Mouse (Mus musculus) hindbrain, embryonic 12.5 days (tissue): ENCODE results near the gene Vdr. TPM values are rescaled to one million over a fixed set of nuclear protein-coding genes. Genes with fewer than 3 reads are reported as not detected.

Experiments used
- ATAC-seq: fragments of 200-750 bp; cut with Nextera tagmentation; 2 replicates; pipeline ENCODE4 v1.8.0; 2017; ENCODE audit warnings: moderate TSS enrichment; ENCODE audit not compliant: low FRiP score
- H3K27ac ChIP-seq: fragments of 300-500 bp; sonication (generic); 2 replicates; pipeline ENCODE4 v1.5.1; 2016; ENCODE audit warnings: mild to moderate bottlenecking
- H3K27me3 ChIP-seq: fragments of 300-500 bp; sonication (generic); 2 replicates; pipeline ENCODE4 v1.6.1; 2016; ENCODE audit warnings: mild to moderate bottlenecking
- H3K36me3 ChIP-seq: fragments of 300-500 bp; sonication (generic); 2 replicates; pipeline ENCODE4 v1.6.1; 2016; ENCODE audit warnings: mild to moderate bottlenecking
- H3K4me1 ChIP-seq: fragments of 300-500 bp; sonication (generic); 2 replicates; pipeline ENCODE4 v1.6.1; 2016
- H3K4me2 ChIP-seq: fragments of 300-500 bp; sonication (generic); replicated peaks from 2 replicates; pipeline ENCODE4 v1.6.1; 2016; ENCODE audit warnings: mild to moderate bottlenecking
- H3K4me3 ChIP-seq: fragments of 300-500 bp; sonication (generic); 2 replicates; pipeline ENCODE4 v1.5.1; 2016; ENCODE audit warnings: mild to moderate bottlenecking
- H3K9ac ChIP-seq: fragments of 300-500 bp; sonication (generic); 2 replicates; pipeline ENCODE4 v1.6.1; 2016; ENCODE audit warnings: mild to moderate bottlenecking, moderate library complexity
- H3K9me3 ChIP-seq: fragments of 300-500 bp; sonication (generic); replicated peaks from 2 replicates; pipeline ENCODE4 v1.6.1; 2016; ENCODE audit warnings: mild to moderate bottlenecking
- WGBS: fragments of 180-500 bp; shearing (Covaris S2); methylation state at CpG from one replicate; pipeline ENCODE4 v1.1.7; 2016; 5-methylcytosine and 5-hydroxymethylcytosine counted together
- polyA plus RNA-seq: library from polyadenylated mRNA; unstranded; fragments of >200 nt; fragmentation: Nextera tagmentation; extraction: Ambion mirVana; gene quantifications from 2 replicates; pipeline ENCODE4 v1.2.1, GENCODE M21; 2016

The Vdr gene
- polyA plus RNA-seq, 1 experiment from 2014 or later: 0.70 TPM

DNA sequence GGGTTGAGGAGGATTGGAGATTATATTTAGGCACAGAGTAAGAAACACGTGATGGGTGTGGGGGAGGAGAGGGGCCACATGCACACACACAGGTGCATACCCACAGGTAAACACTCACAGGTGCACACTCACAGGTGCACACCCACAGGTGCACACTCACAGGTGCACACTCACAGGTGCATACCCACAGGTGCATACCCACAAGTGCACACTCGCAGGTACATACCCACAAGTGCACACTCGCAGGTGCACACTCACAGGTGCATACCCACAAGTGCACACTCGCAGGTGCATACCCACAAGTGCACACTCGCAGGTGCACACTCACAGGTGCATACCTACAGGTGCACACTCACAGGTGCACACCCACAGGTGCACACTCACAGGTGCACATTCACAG, 100.0 kb downstream of the Vdr start:
- WGBS: 96% methylated on average over 5 of the region's 5 CpGs
- H3K9me3 ChIP-seq: no peaks in the 10 kb centered on the region
- H3K9ac ChIP-seq: no peak overlapping the region
- ATAC-seq: no peak
- H3K27ac ChIP-seq: no peak overlapping the region
- peaks cover 31% of the 10 kb centered on the region for H3K4me1 ChIP-seq
- H3K27me3 ChIP-seq: no peaks in the 10 kb centered on the region
- no peak overlapping the region for H3K4me3 ChIP-seq
- no peak overlapping the region for H3K4me2 ChIP-seq
- peaks cover 48% of the 10 kb centered on the region for H3K36me3 ChIP-seq

DNA sequence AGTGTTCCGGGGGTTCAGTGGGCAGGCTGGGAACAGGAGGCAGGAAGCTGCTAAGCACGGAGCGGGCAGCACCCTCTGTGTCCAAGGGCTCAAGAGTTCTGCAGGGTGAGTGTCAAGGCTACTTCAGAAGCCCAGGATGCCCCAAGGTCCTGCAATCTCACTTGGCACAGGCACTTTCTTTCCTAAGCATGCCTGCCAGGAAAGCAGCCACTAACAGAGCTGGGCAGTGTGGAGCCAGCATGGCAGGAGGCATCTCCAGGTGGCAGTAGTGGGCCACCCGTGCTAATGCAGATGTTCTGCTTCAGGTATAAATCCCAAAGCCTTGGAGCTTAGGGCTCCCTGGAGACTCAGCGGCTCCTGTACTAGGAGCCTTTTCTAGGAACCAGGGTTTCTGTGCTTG, 100.5 kb downstream of the Vdr start:
- peaks cover 51% of the 10 kb centered on the region for H3K36me3 ChIP-seq
- no peaks in the 10 kb centered on the region for H3K9me3 ChIP-seq
- H3K27me3 ChIP-seq: no peaks in the 10 kb centered on the region

DNA sequence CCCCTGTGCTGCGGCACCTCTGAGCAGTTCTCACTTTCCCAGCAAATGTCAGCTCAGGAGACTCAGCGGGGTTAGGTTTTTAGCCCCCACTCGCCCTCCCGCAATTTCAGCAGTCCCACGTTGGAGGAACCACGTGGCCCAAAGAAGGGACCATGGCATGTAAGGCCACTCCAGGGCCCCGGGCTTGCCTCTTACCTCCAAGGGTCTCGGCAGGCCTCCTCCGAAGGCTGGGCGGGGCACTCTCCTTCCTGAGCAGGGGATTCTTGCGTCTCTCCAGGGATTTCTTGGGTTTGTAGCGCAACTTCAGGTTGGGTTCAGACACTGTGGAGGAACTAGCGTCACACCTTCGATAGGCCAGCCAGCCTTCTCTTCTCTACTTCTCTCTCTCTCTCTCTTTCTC, 101.2 kb downstream of the Vdr start:
- no peak overlapping the region for H3K4me2 ChIP-seq
- no peaks in the 10 kb centered on the region for H3K9me3 ChIP-seq
- 83% methylated on average over 14 of the region's 14 CpGs for WGBS
- H3K4me1 ChIP-seq: peaks cover 25% of the 10 kb centered on the region
- no peak overlapping the region for H3K9ac ChIP-seq
- H3K36me3 ChIP-seq: peaks cover 55% of the 10 kb centered on the region
- no peaks in the 10 kb centered on the region for H3K27me3 ChIP-seq
- no peak overlapping the region for H3K4me3 ChIP-seq
- ATAC-seq: no peak
- no peak overlapping the region for H3K27ac ChIP-seq

More for the DNA sequence above, 100.5 kb downstream of the Vdr start:
- Histone ChIP-seq H3K4me2 (no peak overlapping the region), H3K27ac (no peak overlapping the region), H3K9ac (no peak overlapping the region), H3K4me1 (peaks cover 31% of the 10 kb centered on the region), H3K4me3 (no peak overlapping the region)
- ATAC-seq: no peak
- WGBS: 93% methylated on average over 5 of the region's 5 CpGs

- H3K4me1 ChIP-seq: peaks cover 18% of the 10 kb centered on the region
- H3K4me2 ChIP-seq: no peak overlapping the region
- H3K36me3 ChIP-seq: peaks cover 55% of the 10 kb centered on the region
- H3K9ac ChIP-seq: no peak overlapping the region
- H3K9me3 ChIP-seq: no peaks in the 10 kb centered on the region
- no peaks in the 10 kb centered on the region for H3K27me3 ChIP-seq
- 81% methylated on average over 14 of the region's 14 CpGs for WGBS
- no peak overlapping the region for H3K27ac ChIP-seq
- no peak overlapping the region for H3K4me3 ChIP-seq
- ATAC-seq: no peak
Observed at GRCm38 (mm10) chr15:97808532-97808931, 101.9 kb downstream of the Vdr start.

GRCm38 (mm10) chr15:97807867-97808266, 102.6 kb downstream of the Vdr start:
- no peak for ATAC-seq
- Histone ChIP-seq H3K36me3 (peaks cover 55% of the 10 kb centered on the region), H3K27me3 (no peaks in the 10 kb centered on the region), H3K9me3 (no peaks in the 10 kb centered on the region), H3K4me3 (no peak overlapping the region), H3K4me2 (no peak overlapping the region), H3K27ac (no peak overlapping the region), H3K4me1 (peaks cover 13% of the 10 kb centered on the region), H3K9ac (no peak overlapping the region)
- 68% methylated on average over 12 of the region's 12 CpGs for WGBS

Other genes with a start within 250 kb of the Vdr start
- 36.8 and 40.9 TPM in 2 replicates for gene Rpap3, start 204.8 kb downstream of the Vdr start, polyA plus RNA-seq
- gene Endou, start 179.3 kb downstream of the Vdr start, polyA plus RNA-seq: 0.25 TPM in 2 replicates
- 9.1 and 10.7 TPM in 2 replicates for gene Rapgef3, start 142.7 kb downstream of the Vdr start, polyA plus RNA-seq
- gene Slc48a1, start 132.1 kb downstream of the Vdr start, polyA plus RNA-seq: 41.6 and 43.3 TPM in 2 replicates
- gene Hdac7, start 66.1 kb downstream of the Vdr start, polyA plus RNA-seq: 26.7 and 29.1 TPM in 2 replicates
- 44.0 and 49.5 TPM in 2 replicates for gene Tmem106c, start 53.6 kb upstream of the Vdr start, polyA plus RNA-seq
- gene Col2a1, start 94.1 kb upstream of the Vdr start, polyA plus RNA-seq: 459 and 487 TPM in 2 replicates
- gene Pfkm, start 182.0 kb upstream of the Vdr start, polyA plus RNA-seq: 53.4 TPM in 2 replicates
- gene Senp1, start 183.1 kb upstream of the Vdr start, polyA plus RNA-seq: 38.7 and 39.1 TPM in 2 replicates